In the genomic region with DNA sequence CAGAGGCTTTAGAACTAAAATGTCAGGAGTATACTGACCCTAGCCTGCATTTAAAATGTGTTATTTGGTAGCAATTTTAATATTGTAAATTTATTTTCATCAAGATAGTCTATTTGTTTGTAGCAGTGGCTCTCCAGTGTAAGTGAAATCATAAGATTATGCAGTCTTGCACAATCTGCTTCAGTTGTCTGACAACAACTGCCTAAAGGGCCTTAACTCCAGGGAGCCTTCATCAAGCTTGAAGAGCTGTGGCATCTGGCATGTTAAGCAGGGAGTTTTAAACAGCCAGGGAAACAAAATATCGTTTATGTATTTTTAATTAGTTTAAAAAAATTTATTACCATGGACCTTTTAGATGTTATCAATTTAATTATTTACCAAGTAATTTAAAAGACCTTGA, we compare ENCODE assay signal across 26 mouse cellular contexts.
A peak's percentile ranks its signal among the peaks of the same experiment; 100 is the strongest.
DNase-seq lines count a peak whose midpoint lies in the region; ATAC-seq lines count a peak whose summit lies in the region.
"Had no signal": no experiment of that assay in that cellular context is flagged by ENCODE, and none has a peak within 500 bp of the region (broad histone marks: within the 10 kb centered on the region; RNA-seq: fewer than 3 reads in every experiment).

No protein-coding gene starts in this region.

- WGBS in hindbrain, embryonic 16.5 days: 47% methylated on average over 1 of the region's 1 CpGs
- WGBS in hindbrain, embryonic 10.5 days: 65% methylated on average over 1 of the region's 1 CpGs
- WGBS in midbrain, embryonic 14.5 days: 55% methylated on average over 1 of the region's 1 CpGs
- 51% methylated on average over 1 of the region's 1 CpGs for WGBS in midbrain, embryonic 15.5 days
- WGBS in liver, embryonic 12.5 days (ENCODE audit: insufficient replicate concordance): 40% methylated on average over 1 of the region's 1 CpGs

- H3K9ac ChIP-seq in hindbrain, embryonic 16.5 days (ENCODE audit: low read depth, low read length): no peak overlapping the region
- no peak overlapping the region for H3K9ac ChIP-seq in midbrain, embryonic 14.5 days (replicated peaks; ENCODE audit: low read length)
- no peak overlapping the region for H3K9ac ChIP-seq in midbrain, embryonic 15.5 days
- H3K9ac ChIP-seq in liver, embryonic 12.5 days: no peak overlapping the region
- H3K9ac ChIP-seq: embryonic facial prominence, embryonic 13.5 days; forebrain, embryonic 13.5 days; forebrain, postnatal 0 days; hindbrain, embryonic 12.5 days; intestine, embryonic 15.5 days had no signal

- no peaks in the 10 kb centered on the region for H3K27me3 ChIP-seq in hindbrain, embryonic 16.5 days (replicated peaks; ENCODE audit: control insufficient read depth, insufficient read depth, low read length)
- no peaks in the 10 kb centered on the region for H3K27me3 ChIP-seq in hindbrain, embryonic 10.5 days (ENCODE audit: insufficient read depth, poor library complexity, severe bottlenecking)
- no peaks in the 10 kb centered on the region for H3K27me3 ChIP-seq in midbrain, embryonic 14.5 days (ENCODE audit: control insufficient read depth, insufficient read depth, low read length)
- no peaks in the 10 kb centered on the region for H3K27me3 ChIP-seq in midbrain, embryonic 15.5 days (replicated peaks)
- no peaks in the 10 kb centered on the region for H3K27me3 ChIP-seq in liver, embryonic 12.5 days (replicated peaks)
- H3K27me3 ChIP-seq: embryonic facial prominence, embryonic 13.5 days; forebrain, embryonic 13.5 days; hindbrain, embryonic 12.5 days; intestine, embryonic 15.5 days had no signal

- no peak overlapping the region for H3K4me2 ChIP-seq in hindbrain, embryonic 16.5 days (ENCODE audit: low read length)
- H3K4me2 ChIP-seq in midbrain, embryonic 14.5 days (ENCODE audit: low read length): no peak overlapping the region
- H3K4me2 ChIP-seq in midbrain, embryonic 15.5 days: no peak overlapping the region
- no peak overlapping the region for H3K4me2 ChIP-seq in liver, embryonic 12.5 days
- H3K4me2 ChIP-seq: embryonic facial prominence, embryonic 13.5 days; forebrain, embryonic 13.5 days; heart, embryonic 11.5 days; hindbrain, embryonic 12.5 days; intestine, embryonic 15.5 days had no signal

- no peak overlapping the region for H3K4me3 ChIP-seq in hindbrain, embryonic 16.5 days (ENCODE audit: low read length)
- no peak overlapping the region for H3K4me3 ChIP-seq in hindbrain, embryonic 10.5 days
- no peak overlapping the region for H3K4me3 ChIP-seq in midbrain, embryonic 14.5 days (replicated peaks; ENCODE audit: low read depth, low read length)
- no peak overlapping the region for H3K4me3 ChIP-seq in midbrain, embryonic 15.5 days
- no peak overlapping the region for H3K4me3 ChIP-seq in liver, embryonic 12.5 days
- H3K4me3 ChIP-seq: embryonic facial prominence, embryonic 10.5 days; embryonic facial prominence, embryonic 13.5 days; erythroblast, embryonic 14.5 days; forebrain, embryonic 13.5 days; gastrocnemius, adult 2 months; hindbrain, embryonic 12.5 days; intestine, embryonic 15.5 days had no signal

- ATAC-seq in hindbrain, embryonic 16.5 days: peak; percentile 71; the same call in 1 of the 2 replicates
- ATAC-seq in midbrain, embryonic 14.5 days (ENCODE audit: low FRiP score, low TSS enrichment): no peak
- no peak for ATAC-seq in midbrain, embryonic 15.5 days (replicated peaks)
- ATAC-seq in liver, embryonic 12.5 days: no peak
- ATAC-seq: CD4-positive, CD25-positive, alpha-beta regulatory T cell, adult 4 months; forebrain, embryonic 13.5 days; forebrain, postnatal 0 days; intestine, embryonic 15.5 days had no signal

- no peak for DNase-seq in hindbrain, embryonic 10.5 days (ENCODE audit: low spot score)
- DNase-seq in midbrain, embryonic 14.5 days: peak; percentile 24
- DNase-seq in retina, embryonic 14.5 days (ENCODE audit: low spot score): peak; percentile 18
- DNase-seq: adrenal gland, adult 2 months; adrenal gland, postnatal 14 days; cerebellum, adult 11-12 months; cerebellum, adult 8-10 months; cerebellum, postnatal 10 days; cerebellum, postnatal 36 days; embryo, embryonic 11 days; forebrain, postnatal 0 days; gastrocnemius, adult 2 months; gastrocnemius, postnatal 14 days; heart, adult 11 months; heart, postnatal 36 days had no signal

- no peaks in the 10 kb centered on the region for H3K36me3 ChIP-seq in hindbrain, embryonic 16.5 days (ENCODE audit: control insufficient read depth, insufficient read depth, low read length)
- no peaks in the 10 kb centered on the region for H3K36me3 ChIP-seq in hindbrain, embryonic 10.5 days
- H3K36me3 ChIP-seq in midbrain, embryonic 14.5 days (ENCODE audit: control insufficient read depth, insufficient read depth, low read length): no peaks in the 10 kb centered on the region
- no peaks in the 10 kb centered on the region for H3K36me3 ChIP-seq in midbrain, embryonic 15.5 days (replicated peaks)
- H3K36me3 ChIP-seq in liver, embryonic 12.5 days: no peaks in the 10 kb centered on the region
- H3K36me3 ChIP-seq: embryonic facial prominence, embryonic 10.5 days; embryonic facial prominence, embryonic 13.5 days; hindbrain, embryonic 12.5 days; intestine, embryonic 15.5 days had no signal

- H3K27ac ChIP-seq in hindbrain, embryonic 16.5 days (ENCODE audit: low read depth, low read length): no peak overlapping the region
- no peak overlapping the region for H3K27ac ChIP-seq in hindbrain, embryonic 10.5 days
- no peak overlapping the region for H3K27ac ChIP-seq in midbrain, embryonic 14.5 days (replicated peaks; ENCODE audit: low read depth, low read length)
- no peak overlapping the region for H3K27ac ChIP-seq in midbrain, embryonic 15.5 days
- no peak overlapping the region for H3K27ac ChIP-seq in liver, embryonic 12.5 days
- H3K27ac ChIP-seq: embryonic facial prominence, embryonic 10.5 days; embryonic facial prominence, embryonic 13.5 days; forebrain, embryonic 13.5 days; gastrocnemius, adult 2 months; hindbrain, embryonic 12.5 days; intestine, embryonic 15.5 days had no signal

- no peaks in the 10 kb centered on the region for H3K9me3 ChIP-seq in hindbrain, embryonic 16.5 days (ENCODE audit: control insufficient read depth, low read length)
- no peaks in the 10 kb centered on the region for H3K9me3 ChIP-seq in hindbrain, embryonic 10.5 days
- H3K9me3 ChIP-seq in midbrain, embryonic 14.5 days (ENCODE audit: control insufficient read depth, low read length): no peaks in the 10 kb centered on the region
- H3K9me3 ChIP-seq in midbrain, embryonic 15.5 days: no peaks in the 10 kb centered on the region
- no peaks in the 10 kb centered on the region for H3K9me3 ChIP-seq in liver, embryonic 12.5 days (replicated peaks)
- H3K9me3 ChIP-seq: embryonic facial prominence, embryonic 10.5 days; embryonic facial prominence, embryonic 13.5 days; forebrain, embryonic 13.5 days; hindbrain, embryonic 12.5 days; intestine, embryonic 15.5 days had no signal

- no peaks in the 10 kb centered on the region for H3K4me1 ChIP-seq in hindbrain, embryonic 16.5 days (ENCODE audit: control insufficient read depth, insufficient read depth, low read depth, low read length)
- H3K4me1 ChIP-seq in hindbrain, embryonic 10.5 days (replicated peaks): no peaks in the 10 kb centered on the region
- H3K4me1 ChIP-seq in midbrain, embryonic 14.5 days (ENCODE audit: control insufficient read depth, insufficient read depth, low read length): no peaks in the 10 kb centered on the region
- H3K4me1 ChIP-seq in midbrain, embryonic 15.5 days: no peaks in the 10 kb centered on the region
- H3K4me1 ChIP-seq in liver, embryonic 12.5 days: no peaks in the 10 kb centered on the region
- H3K4me1 ChIP-seq: embryonic facial prominence, embryonic 10.5 days; embryonic facial prominence, embryonic 13.5 days; forebrain, embryonic 13.5 days; hindbrain, embryonic 12.5 days; intestine, embryonic 15.5 days had no signal
